Mouse (Mus musculus) activated CD4-positive, CD25-positive, alpha-beta regulatory T cell, adult 9 weeks (primary cell): ENCODE data around the gene Cyp27a1. TPM values are rescaled to one million over a fixed set of nuclear protein-coding genes. Genes with fewer than 3 reads are reported as not detected.

Experiments
- polyA plus RNA-seq: library from polyadenylated mRNA; unstranded; fragments of 100-300 nt; shearing (Covaris generic); gene quantifications from one replicate; pipeline ENCODE4 v1.2.1, GENCODE M21; 2017

The Cyp27a1 gene
- 0.40 TPM for polyA plus RNA-seq

GRCm38 (mm10) chr1:74713099-74713858, at the start of gene Cyp27a1:
Gene Cyp27a1, plus strand, starts transcription at chr1:74713574.

GRCm38 (mm10) chr1:74748643-74749271, 35.4 kb downstream of the Cyp27a1 start, which contains the start of gene Prkag3:
Gene Prkag3, minus strand, starts transcription at chr1:74749221.

GRCm38 (mm10) chr1:74771845-74771930, 58.3 kb downstream of the Cyp27a1 start, which contains the start of gene Wnt6:
Gene Wnt6, plus strand, starts transcription at chr1:74771892.

Other genes with a start within 250 kb of the Cyp27a1 start
- 38.3 TPM for gene Cnot9, start 207.5 kb upstream of the Cyp27a1 start, polyA plus RNA-seq
- gene Plcd4, start 170.7 kb upstream of the Cyp27a1 start, polyA plus RNA-seq = 0.38 TPM
- gene Usp37, start 169.3 kb upstream of the Cyp27a1 start, polyA plus RNA-seq = 20.7 TPM
- 22.7 TPM for gene Zfp142, start 125.3 kb upstream of the Cyp27a1 start, polyA plus RNA-seq
- 13.6 TPM for gene Bcs1l, start 125.3 kb upstream of the Cyp27a1 start, polyA plus RNA-seq
- gene Rnf25, start 112.2 kb upstream of the Cyp27a1 start, polyA plus RNA-seq = 33.3 TPM
- gene Stk36, start 112.1 kb upstream of the Cyp27a1 start, polyA plus RNA-seq = not detected
- 41.7 TPM for gene Ttll4, start 51.8 kb upstream of the Cyp27a1 start, polyA plus RNA-seq
- not detected for gene Prkag3, start 35.6 kb downstream of the Cyp27a1 start, polyA plus RNA-seq
- not detected for gene Wnt6, start 58.3 kb downstream of the Cyp27a1 start, polyA plus RNA-seq
- gene Wnt10a, start 77.9 kb downstream of the Cyp27a1 start, polyA plus RNA-seq = 0.29 TPM
- gene Cdk5r2, start 141.4 kb downstream of the Cyp27a1 start, polyA plus RNA-seq = not detected
- not detected for gene Fev, start 171.8 kb downstream of the Cyp27a1 start, polyA plus RNA-seq
- gene Cryba2, start 179.6 kb downstream of the Cyp27a1 start, polyA plus RNA-seq = not detected
- gene Cfap65, start 222.0 kb downstream of the Cyp27a1 start, polyA plus RNA-seq = 0.09 TPM
- not detected for gene Ihh, start 238.1 kb downstream of the Cyp27a1 start, polyA plus RNA-seq